Mouse (Mus musculus): ENCODE results near the gene D10Wsu102e. TPM values are rescaled to one million over a fixed set of nuclear protein-coding genes. Genes with fewer than 3 reads are reported as not detected.
A peak's percentile ranks its signal among the peaks of the same experiment; 100 is the strongest.
"Not testable (repeated sequence)": the region's sequence is repeated elsewhere in the genome, so short reads cannot be mapped to it uniquely, and the experiment has no call there.

Gene D10Wsu102e
- total and polyA plus RNA-seq, 3 experiments: 0.67 to 5.5 (median 2.3) TPM

GRCm38 (mm10) chr10:83397336-83397735 is 37.3 kb downstream of the D10Wsu102e start:
- Histone ChIP-seq H3K9me3 (replicated peaks) (no peaks in the 10 kb centered on the region), H3K36me3 (replicated peaks) (peaks cover 15% of the 10 kb centered on the region), H3K4me1 (ENCODE audit: insufficient read depth, low read depth, low read length) (peaks cover 25% of the 10 kb centered on the region), H3K4me3 (ENCODE audit: low read depth, low read length) (no peak overlapping the region), H3K27me3 (ENCODE audit: insufficient read depth, low read length) (no peaks in the 10 kb centered on the region)
- ATAC-seq (ENCODE audit: extremely low read depth, insufficient number of reproducible peaks, low FRiP score, poor library complexity, severe bottlenecking) (peak; percentile 34; the same call in 1 of the 2 replicates), DNase-seq (ENCODE audit: low spot score) (peak; percentile 16)
- no peak for TF ChIP-seq POLR2AphosphoS5 (IDR thresholded peaks at IDR 0.05; ENCODE audit: insufficient replicate concordance, low read depth, low read length)
- no peak for TF ChIP-seq GATA1 (IDR thresholded peaks at IDR 0.05; ENCODE audit: borderline replicate concordance, low read length)
- no peak for TF ChIP-seq TAL1 (conservative IDR thresholded peaks at IDR 0.05; ENCODE audit: low read depth, low read length)

GRCm38 (mm10) chr10:83400896-83401295 is 40.9 kb downstream of the D10Wsu102e start:
- not testable (repeated sequence) for DNase-seq (ENCODE audit: low spot score); H3K27me3 ChIP-seq (ENCODE audit: insufficient read depth, low read length); ATAC-seq (ENCODE audit: extremely low read depth, insufficient number of reproducible peaks, low FRiP score, poor library complexity, severe bottlenecking); H3K4me3 ChIP-seq (ENCODE audit: low read depth, low read length); H3K9me3 ChIP-seq (replicated peaks)
- peaks cover 22% of the 10 kb centered on the region for H3K36me3 ChIP-seq (replicated peaks)
- H3K4me1 ChIP-seq (ENCODE audit: insufficient read depth, low read depth, low read length): peaks cover 29% of the 10 kb centered on the region

GRCm38 (mm10) chr10:83405031-83405430 is 45.0 kb downstream of the D10Wsu102e start:
- peaks cover 4% of the 10 kb centered on the region for H3K4me1 ChIP-seq (ENCODE audit: insufficient read depth, low read depth, low read length)
- H3K36me3 ChIP-seq (replicated peaks): peaks cover 47% of the 10 kb centered on the region
- H3K9me3 ChIP-seq (replicated peaks): peaks cover 24% of the 10 kb centered on the region
- DNase-seq (ENCODE audit: low spot score) (no peak), ATAC-seq (ENCODE audit: extremely low read depth, insufficient number of reproducible peaks, low FRiP score, poor library complexity, severe bottlenecking) (no peak)
- TF ChIP-seq POLR2AphosphoS5 (IDR thresholded peaks at IDR 0.05; ENCODE audit: insufficient replicate concordance, low read depth, low read length) (no peak), TAL1 (conservative IDR thresholded peaks at IDR 0.05; ENCODE audit: low read depth, low read length) (no peak), CTCF (IDR thresholded peaks at IDR 0.05; ENCODE audit: low read depth, low read length) (no peak), GATA2 (IDR thresholded peaks at IDR 0.05; ENCODE audit: borderline replicate concordance, low read depth, low read length) (no peak), GATA1 (IDR thresholded peaks at IDR 0.05; ENCODE audit: borderline replicate concordance, low read length) (no peak)
- no peaks in the 10 kb centered on the region for H3K27me3 ChIP-seq (ENCODE audit: insufficient read depth, low read length)
- peak overlapping the region; percentile 20; the same call in 1 of the 2 replicates for H3K4me3 ChIP-seq (ENCODE audit: low read depth, low read length)

GRCm38 (mm10) chr10:83405711-83406110 is 45.7 kb downstream of the D10Wsu102e start:
- ATAC-seq (ENCODE audit: extremely low read depth, insufficient number of reproducible peaks, low FRiP score, poor library complexity, severe bottlenecking) (no peak), DNase-seq (ENCODE audit: low spot score) (no peak)

GRCm38 (mm10) chr10:83407141-83407540 is 47.1 kb downstream of the D10Wsu102e start:
- peaks cover 58% of the 10 kb centered on the region for H3K36me3 ChIP-seq (replicated peaks)
- H3K4me1 ChIP-seq (ENCODE audit: insufficient read depth, low read depth, low read length): peaks cover 4% of the 10 kb centered on the region
- no peak overlapping the region for H3K4me3 ChIP-seq (ENCODE audit: low read depth, low read length)
- TF ChIP-seq GATA1 (IDR thresholded peaks at IDR 0.05; ENCODE audit: borderline replicate concordance, low read length) (no peak), GATA2 (IDR thresholded peaks at IDR 0.05; ENCODE audit: borderline replicate concordance, low read depth, low read length) (no peak), TAL1 (conservative IDR thresholded peaks at IDR 0.05; ENCODE audit: low read depth, low read length) (no peak), CTCF (IDR thresholded peaks at IDR 0.05; ENCODE audit: low read depth, low read length) (no peak), POLR2AphosphoS5 (IDR thresholded peaks at IDR 0.05; ENCODE audit: insufficient replicate concordance, low read depth, low read length) (no peak)
- no peak for DNase-seq (ENCODE audit: low spot score)
- H3K9me3 ChIP-seq (replicated peaks): peaks cover 41% of the 10 kb centered on the region
- H3K27me3 ChIP-seq (ENCODE audit: insufficient read depth, low read length): no peaks in the 10 kb centered on the region
- no peak for ATAC-seq (ENCODE audit: extremely low read depth, insufficient number of reproducible peaks, low FRiP score, poor library complexity, severe bottlenecking)

More at GRCm38 (mm10) chr10:83405711-83406110, 45.7 kb downstream of the D10Wsu102e start:
- Histone ChIP-seq H3K9me3 (replicated peaks) (peaks cover 28% of the 10 kb centered on the region), H3K4me1 (ENCODE audit: insufficient read depth, low read depth, low read length) (peaks cover 4% of the 10 kb centered on the region), H3K27me3 (ENCODE audit: insufficient read depth, low read length) (no peaks in the 10 kb centered on the region), H3K36me3 (replicated peaks) (peaks cover 47% of the 10 kb centered on the region), H3K4me3 (ENCODE audit: low read depth, low read length) (no peak overlapping the region)
- TF ChIP-seq GATA2 (IDR thresholded peaks at IDR 0.05; ENCODE audit: borderline replicate concordance, low read depth, low read length): no peak
- TF ChIP-seq CTCF (IDR thresholded peaks at IDR 0.05; ENCODE audit: low read depth, low read length): no peak
- TF ChIP-seq POLR2AphosphoS5 (IDR thresholded peaks at IDR 0.05; ENCODE audit: insufficient replicate concordance, low read depth, low read length): no peak
- TF ChIP-seq GATA1 (IDR thresholded peaks at IDR 0.05; ENCODE audit: borderline replicate concordance, low read length): no peak
- TF ChIP-seq TAL1 (conservative IDR thresholded peaks at IDR 0.05; ENCODE audit: low read depth, low read length): no peak

GRCm38 (mm10) chr10:83418466-83418865 is 58.4 kb downstream of the D10Wsu102e start:
- H3K27me3 ChIP-seq (ENCODE audit: insufficient read depth, low read length); H3K4me3 ChIP-seq (ENCODE audit: low read depth, low read length); DNase-seq (ENCODE audit: low spot score); H3K4me1 ChIP-seq (ENCODE audit: insufficient read depth, low read depth, low read length); ATAC-seq (ENCODE audit: extremely low read depth, insufficient number of reproducible peaks, low FRiP score, poor library complexity, severe bottlenecking): not testable (repeated sequence)
- peaks cover 39% of the 10 kb centered on the region for H3K9me3 ChIP-seq (replicated peaks)
- peaks cover 26% of the 10 kb centered on the region for H3K36me3 ChIP-seq (replicated peaks)

GRCm38 (mm10) chr10:83448582-83448981 is 88.6 kb downstream of the D10Wsu102e start:
- peaks cover 12% of the 10 kb centered on the region for H3K9me3 ChIP-seq (replicated peaks)
- ATAC-seq (ENCODE audit: extremely low read depth, insufficient number of reproducible peaks, low FRiP score, poor library complexity, severe bottlenecking) (no peak), DNase-seq (ENCODE audit: low spot score) (no peak)
- H3K4me3 ChIP-seq (ENCODE audit: low read depth, low read length): no peak overlapping the region
- H3K36me3 ChIP-seq (replicated peaks): peaks cover 11% of the 10 kb centered on the region
- no peaks in the 10 kb centered on the region for H3K4me1 ChIP-seq (ENCODE audit: insufficient read depth, low read depth, low read length)
- H3K27me3 ChIP-seq (ENCODE audit: insufficient read depth, low read length): no peaks in the 10 kb centered on the region
- TF ChIP-seq TAL1 (conservative IDR thresholded peaks at IDR 0.05; ENCODE audit: low read depth, low read length) (no peak), CTCF (IDR thresholded peaks at IDR 0.05; ENCODE audit: low read depth, low read length) (no peak), POLR2AphosphoS5 (IDR thresholded peaks at IDR 0.05; ENCODE audit: insufficient replicate concordance, low read depth, low read length) (no peak), GATA2 (IDR thresholded peaks at IDR 0.05; ENCODE audit: borderline replicate concordance, low read depth, low read length) (no peak), GATA1 (IDR thresholded peaks at IDR 0.05; ENCODE audit: borderline replicate concordance, low read length) (no peak)

Measured in G1E (cell line).